Mouse (Mus musculus) myocyte (in vitro differentiated cells): Measurements from ENCODE around the gene Gm13278.

Source experiments
- CEBPB ChIP-seq: IDR thresholded peaks from 2 replicates; pipeline ENCODE4 v1.6.1; 2011; ENCODE audit warnings: mild to moderate bottlenecking, moderate library complexity; ENCODE audit not compliant: poor library complexity, insufficient read depth, severe bottlenecking
- E2F4 ChIP-seq: IDR thresholded peaks from one replicate; pipeline ENCODE4 v1.6.1; 2011; ENCODE audit warnings: mild to moderate bottlenecking, control low read depth, moderate library complexity; ENCODE audit not compliant: insufficient read depth
- MAX ChIP-seq: IDR thresholded peaks from one replicate; pipeline ENCODE4 v1.6.1; 2011; ENCODE audit warnings: low read depth, mild to moderate bottlenecking, control low read depth
- MYOD1 ChIP-seq, 3 experiments: IDR thresholded peaks; one replicate each; pipeline ENCODE4 v1.6.1; 2011; ENCODE audit warnings: control low read depth in 2 of 3, low read depth in 2 of 3, mild to moderate bottlenecking in 2 of 3, moderate library complexity in 1 of 3; ENCODE audit not compliant: insufficient read length in 2 of 3, control insufficient read depth in 1 of 3
- MYOG ChIP-seq, 3 experiments: IDR thresholded peaks; one replicate each; pipeline ENCODE4 v1.6.1; 2011; ENCODE audit warnings: control low read depth in 2 of 3, low read depth in 2 of 3, mild to moderate bottlenecking in 2 of 3; ENCODE audit not compliant: insufficient read length in 2 of 3, control insufficient read depth in 1 of 3, insufficient read depth in 1 of 3
- POLR2A ChIP-seq: IDR thresholded peaks from one replicate; pipeline ENCODE4 v1.6.1; 2011; ENCODE audit warnings: low read depth, mild to moderate bottlenecking, control low read depth, moderate library complexity; ENCODE audit not compliant: insufficient read length
- POLR2AphosphoS2 ChIP-seq: IDR thresholded peaks from one replicate; pipeline ENCODE4 v1.6.1; 2011; ENCODE audit warnings: low read depth, control low read depth; ENCODE audit not compliant: insufficient read length
- REST ChIP-seq: IDR thresholded peaks from one replicate; pipeline ENCODE4 v1.6.1; 2011; ENCODE audit warnings: mild to moderate bottlenecking, control low read depth, moderate library complexity; ENCODE audit not compliant: insufficient read depth, insufficient read length
- SRF ChIP-seq: IDR thresholded peaks from one replicate; pipeline ENCODE4 v1.6.1; 2011; ENCODE audit warnings: low read depth; ENCODE audit not compliant: control insufficient read depth, insufficient read length
- TCF12 ChIP-seq: IDR thresholded peaks from one replicate; pipeline ENCODE4 v1.6.1; 2011; ENCODE audit warnings: mild to moderate bottlenecking, control low read depth; ENCODE audit not compliant: poor library complexity, insufficient read depth, severe bottlenecking
- TCF3 ChIP-seq: IDR thresholded peaks from one replicate; pipeline ENCODE4 v1.6.1; 2011; ENCODE audit warnings: low read depth, control low read depth; ENCODE audit not compliant: insufficient read length
- USF1 ChIP-seq: IDR thresholded peaks from one replicate; pipeline ENCODE4 v1.6.1; 2011; ENCODE audit warnings: low read depth, mild to moderate bottlenecking, control low read depth, moderate library complexity

GRCm38 (mm10) chr4:88815928-88816327, 24.6 kb downstream of the Gm13278 start, which contains the start of gene Ifna7:
- TF ChIP-seq POLR2A (no peak), MYOD1 (IDR thresholded peaks at IDR 0.05; ENCODE audit: control insufficient read depth in 1 of 3, insufficient read length in 2 of 3, low read depth in 2 of 3) (no peak), USF1 (no peak), POLR2AphosphoS2 (no peak), REST (no peak), TCF3 (no peak), E2F4 (no peak), TCF12 (no peak), SRF (no peak), MAX (no peak), MYOG (IDR thresholded peaks at IDR 0.05; ENCODE audit: control insufficient read depth in 1 of 3, insufficient read depth in 1 of 3, insufficient read length in 2 of 3, low read depth in 2 of 3) (no peak), CEBPB (no peak)
